Mouse (Mus musculus) lung, embryonic 16.5 days (tissue): ENCODE data around the gene Tenm2. TPM values are rescaled to one million over a fixed set of nuclear protein-coding genes. Genes with fewer than 3 reads are reported as not detected.

Experiments used
- ATAC-seq: fragments of 200-750 bp; cut with Nextera tagmentation; 2 replicates; pipeline ENCODE4 v1.8.0; 2017; ENCODE audit warnings: low read depth, mild to moderate bottlenecking, moderate library complexity
- H3K27ac ChIP-seq: fragments of 300-500 bp; sonication (generic); 2 replicates; pipeline ENCODE4 v1.5.1; 2014; ENCODE audit warnings: mild to moderate bottlenecking, control low read depth, low read length
- H3K27me3 ChIP-seq: fragments of 300-500 bp; sonication (generic); 2 replicates; pipeline ENCODE4 v1.6.1; 2014; ENCODE audit warnings: low read depth, low read length, mixed read lengths; ENCODE audit not compliant: control insufficient read depth, insufficient read depth
- H3K36me3 ChIP-seq: fragments of 300-500 bp; sonication (generic); 2 replicates; pipeline ENCODE4 v1.6.1; 2014; ENCODE audit warnings: low read length; ENCODE audit not compliant: control insufficient read depth, insufficient read depth
- H3K4me1 ChIP-seq: fragments of 300-500 bp; sonication (generic); replicated peaks from 2 replicates; pipeline ENCODE4 v1.6.1; 2014; ENCODE audit warnings: low read length, mixed read lengths; ENCODE audit not compliant: control insufficient read depth, insufficient read depth
- H3K4me2 ChIP-seq: fragments of 300-500 bp; sonication (generic); 2 replicates; pipeline ENCODE4 v1.6.1; 2014; ENCODE audit warnings: low read depth, low read length, control low read depth
- H3K4me3 ChIP-seq: fragments of 300-500 bp; sonication (generic); 2 replicates; pipeline ENCODE4 v1.5.1; 2014; ENCODE audit warnings: mild to moderate bottlenecking, low read length, control low read depth
- H3K9ac ChIP-seq: fragments of 300-500 bp; sonication (generic); 2 replicates; pipeline ENCODE4 v1.6.1; 2014; ENCODE audit warnings: low read length, control low read depth
- H3K9me3 ChIP-seq: fragments of 300-500 bp; sonication (generic); 2 replicates; pipeline ENCODE4 v1.6.1; 2016; ENCODE audit warnings: low read length; ENCODE audit not compliant: control insufficient read depth
- WGBS: fragments of 180-500 bp; shearing (Covaris S2); extraction: QIAGEN DNeasy Blood & Tissue Kit; methylation state at CpG from one replicate; pipeline ENCODE4 v1.1.7; 2014; 5-methylcytosine and 5-hydroxymethylcytosine counted together
- polyA plus RNA-seq: library from polyadenylated mRNA; unstranded; fragments of >200 nt; fragmentation: Nextera tagmentation; extraction: Ambion mirVana; gene quantifications from 2 replicates; pipeline ENCODE4 v1.2.1, GENCODE M21; 2015

Tenm2 gene
- polyA plus RNA-seq, 1 experiment from 2014 or later, result 0.24 TPM

DNA sequence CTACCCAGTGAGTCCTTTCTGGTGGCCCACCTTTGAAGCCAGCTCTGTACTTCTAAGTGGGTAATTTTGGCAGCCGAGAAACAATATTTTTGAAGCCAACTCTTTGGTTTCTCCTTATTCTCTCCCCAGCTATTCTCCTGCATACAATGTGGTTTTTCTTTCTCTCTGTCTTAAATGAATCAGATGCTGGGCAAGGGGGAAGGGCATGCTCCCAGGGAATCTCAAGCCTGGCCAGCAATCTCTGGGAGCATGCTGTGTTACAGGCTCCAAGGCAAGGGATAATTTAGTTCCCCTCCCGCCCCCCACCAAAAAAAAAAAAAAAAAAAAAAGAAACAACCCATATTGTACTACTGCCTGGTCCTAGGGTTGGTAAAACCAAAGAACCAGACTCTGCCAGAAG, 1112.5 kb downstream of the Tenm2 start:
- no peak overlapping the region for H3K4me2 ChIP-seq
- no peaks in the 10 kb centered on the region for H3K4me1 ChIP-seq
- H3K9ac ChIP-seq, result no peak overlapping the region
- H3K36me3 ChIP-seq, result no peaks in the 10 kb centered on the region
- no peak for ATAC-seq
- no peak overlapping the region for H3K4me3 ChIP-seq
- WGBS, result 81% methylated on average over 2 of the region's 2 CpGs
- H3K9me3 ChIP-seq, result no peaks in the 10 kb centered on the region
- no peaks in the 10 kb centered on the region for H3K27me3 ChIP-seq
- H3K27ac ChIP-seq, result no peak overlapping the region

DNA sequence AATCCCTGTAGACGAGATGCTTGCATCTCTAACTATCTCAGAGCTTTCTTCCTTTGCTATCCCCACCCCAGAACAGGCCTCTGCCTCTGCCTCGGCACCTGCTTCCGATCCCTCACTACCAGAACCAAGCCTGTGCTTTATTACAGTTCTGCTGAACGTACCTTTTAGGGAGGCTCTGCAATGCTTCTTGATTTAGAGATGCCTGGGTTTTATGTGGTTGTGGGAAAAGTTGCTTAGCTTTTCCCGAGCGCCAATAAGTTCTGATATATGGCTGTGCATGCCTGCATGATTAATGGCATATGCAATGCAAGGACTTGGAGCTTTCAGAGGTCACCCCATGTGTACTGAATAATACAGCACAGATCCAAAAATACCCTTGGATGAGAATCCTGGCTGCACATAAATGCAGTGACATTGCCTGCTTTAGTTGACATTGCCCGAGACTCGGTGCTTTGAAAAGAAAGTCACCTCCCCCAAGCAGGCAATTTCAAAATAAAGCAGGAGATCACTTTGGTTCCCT, 1114.3 kb downstream of the Tenm2 start:
- H3K27me3 ChIP-seq, result no peaks in the 10 kb centered on the region
- no peak overlapping the region for H3K4me3 ChIP-seq
- no peak overlapping the region for H3K4me2 ChIP-seq
- no peak overlapping the region for H3K9ac ChIP-seq
- no peaks in the 10 kb centered on the region for H3K4me1 ChIP-seq
- no peaks in the 10 kb centered on the region for H3K36me3 ChIP-seq
- ATAC-seq, result no peak
- WGBS, result 70% methylated on average over 8 of the region's 8 CpGs
- H3K9me3 ChIP-seq, result no peaks in the 10 kb centered on the region
- no peak overlapping the region for H3K27ac ChIP-seq

DNA sequence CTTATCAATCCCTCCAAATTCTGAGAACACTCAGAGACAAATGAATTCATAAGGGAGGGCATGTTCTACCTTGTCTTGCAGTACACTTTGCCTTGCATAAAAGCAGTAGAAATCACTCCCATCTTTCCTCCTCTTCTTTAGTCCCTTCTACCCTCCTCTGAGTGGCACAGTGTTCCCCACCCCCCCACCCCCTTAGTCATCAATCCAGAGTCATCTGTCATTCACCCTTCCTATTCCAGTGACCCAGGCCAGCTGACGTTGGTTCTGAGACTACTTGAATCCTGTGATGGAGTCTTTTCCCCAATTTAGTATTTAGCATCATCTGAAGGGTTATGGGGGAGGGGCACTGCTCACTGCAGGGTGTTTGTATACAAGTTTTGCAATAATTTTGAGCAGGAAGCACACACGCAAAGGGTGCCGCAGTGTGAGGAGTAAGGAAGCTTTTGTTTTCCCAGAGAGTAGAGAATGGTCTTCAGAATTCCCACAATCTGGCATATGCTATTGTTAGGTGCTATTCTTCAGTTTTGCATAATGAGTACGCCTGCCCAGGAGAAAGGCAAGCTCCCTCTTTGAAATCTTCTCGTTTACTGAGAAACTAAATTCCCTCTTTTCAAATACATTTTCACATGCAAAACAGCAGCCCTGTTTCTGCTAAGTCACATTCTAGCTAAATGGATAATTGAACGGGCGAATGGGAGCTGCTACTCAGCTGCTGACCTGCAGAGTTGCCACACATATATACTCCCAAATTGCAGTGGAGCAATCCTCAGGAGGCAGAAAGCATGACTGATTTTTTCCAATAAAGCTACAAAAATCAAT, 1115.0 kb downstream of the Tenm2 start:
- WGBS, result 59% methylated on average over 7 of the region's 7 CpGs
- Histone ChIP-seq H3K9me3 (no peaks in the 10 kb centered on the region), H3K36me3 (no peaks in the 10 kb centered on the region), H3K4me1 (no peaks in the 10 kb centered on the region), H3K27ac (no peak overlapping the region), H3K9ac (no peak overlapping the region), H3K4me3 (no peak overlapping the region), H3K27me3 (no peaks in the 10 kb centered on the region), H3K4me2 (no peak overlapping the region)
- ATAC-seq, result no peak

DNA sequence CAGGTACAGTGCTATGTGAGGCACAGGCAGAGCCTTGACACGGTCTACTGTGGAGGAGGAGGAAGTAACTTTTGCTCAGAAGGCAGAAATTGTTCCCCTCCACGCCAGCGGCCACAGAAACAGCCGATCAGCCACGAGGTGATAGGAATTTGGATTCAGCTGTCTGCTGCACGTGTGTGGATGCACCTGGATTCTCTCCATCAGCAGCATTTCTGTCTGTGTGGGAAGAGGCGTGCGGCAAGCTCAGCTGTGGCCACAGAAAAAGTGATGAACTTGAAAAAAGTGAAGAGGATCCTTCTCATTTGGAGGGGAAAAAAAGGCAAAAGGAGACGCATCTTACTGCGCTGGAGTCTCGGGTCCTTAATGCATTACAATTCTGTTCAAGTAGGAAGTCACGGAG, 1122.4 kb downstream of the Tenm2 start:
- no peaks in the 10 kb centered on the region for H3K9me3 ChIP-seq
- no peak overlapping the region for H3K4me3 ChIP-seq
- no peaks in the 10 kb centered on the region for H3K4me1 ChIP-seq
- no peak for ATAC-seq
- H3K4me2 ChIP-seq, result no peak overlapping the region
- H3K27ac ChIP-seq, result no peak overlapping the region
- H3K36me3 ChIP-seq, result no peaks in the 10 kb centered on the region
- WGBS, result 69% methylated on average over 12 of the region's 12 CpGs
- no peaks in the 10 kb centered on the region for H3K27me3 ChIP-seq
- H3K9ac ChIP-seq, result no peak overlapping the region

DNA sequence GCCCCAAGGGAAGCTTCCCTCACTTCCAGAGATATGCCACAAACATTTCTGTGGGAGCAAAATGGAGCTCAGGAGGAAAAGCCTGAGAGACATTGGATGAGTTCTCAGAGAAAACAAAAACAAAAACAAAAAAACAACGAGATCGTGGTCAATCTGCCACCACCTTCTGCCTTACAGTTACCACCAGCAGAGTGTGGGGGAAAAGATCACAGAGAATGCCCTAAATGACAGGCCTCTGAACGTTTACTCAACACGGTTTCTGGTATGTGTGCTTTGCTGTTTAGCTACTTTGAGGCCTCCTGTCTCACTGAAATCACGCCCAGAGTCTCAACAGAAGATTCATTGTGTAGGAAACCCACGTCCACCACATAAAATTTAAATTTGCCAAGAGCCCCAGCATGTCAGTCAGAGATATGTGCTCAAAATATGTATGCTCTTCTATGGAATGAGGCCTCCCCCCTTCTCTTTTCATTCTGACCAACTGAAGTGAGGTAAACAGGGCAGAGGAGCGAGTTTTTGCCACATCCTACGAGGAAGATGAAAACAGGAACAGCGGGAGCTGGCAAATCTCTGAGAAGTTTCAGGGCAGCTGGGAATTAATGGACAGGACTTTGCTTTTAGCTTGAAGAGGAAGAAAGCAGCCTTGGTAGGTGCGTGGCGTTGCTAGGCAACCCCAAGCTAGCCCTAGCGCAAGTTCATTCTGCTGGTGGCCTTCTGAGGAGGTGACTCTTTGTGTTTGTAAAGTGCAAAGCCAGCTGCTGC, 1126.6 kb downstream of the Tenm2 start:
- Histone ChIP-seq H3K4me2 (no peak overlapping the region), H3K9me3 (no peaks in the 10 kb centered on the region), H3K9ac (no peak overlapping the region), H3K4me3 (no peak overlapping the region), H3K27ac (no peak overlapping the region), H3K4me1 (no peaks in the 10 kb centered on the region), H3K36me3 (no peaks in the 10 kb centered on the region), H3K27me3 (no peaks in the 10 kb centered on the region)
- 22% methylated on average over 12 of the region's 12 CpGs for WGBS
- no peak for ATAC-seq

DNA sequence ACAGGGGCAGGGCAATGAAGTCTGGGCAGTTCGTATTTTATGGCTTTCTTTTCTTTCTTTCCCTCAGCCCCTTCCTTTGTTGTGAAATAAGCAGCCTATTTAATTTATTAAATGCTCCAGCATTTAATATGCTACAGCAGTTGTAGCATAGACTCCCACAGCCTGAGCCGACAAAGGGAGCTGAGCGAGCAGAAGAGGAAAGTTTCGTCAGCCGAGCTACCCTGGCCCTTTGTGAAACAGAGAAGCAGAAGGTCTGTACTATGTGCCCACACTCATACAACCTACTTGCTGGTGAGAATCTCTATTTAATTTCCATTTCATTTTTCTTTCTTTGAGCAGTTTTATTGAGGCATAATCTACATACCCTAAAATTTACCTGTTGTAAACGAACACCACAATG, 1127.9 kb downstream of the Tenm2 start:
- Histone ChIP-seq H3K4me1 (no peaks in the 10 kb centered on the region), H3K27me3 (no peaks in the 10 kb centered on the region), H3K9ac (no peak overlapping the region), H3K4me2 (no peak overlapping the region), H3K4me3 (no peak overlapping the region), H3K9me3 (no peaks in the 10 kb centered on the region), H3K36me3 (no peaks in the 10 kb centered on the region), H3K27ac (no peak overlapping the region)
- WGBS, result 81% methylated on average over 6 of the region's 6 CpGs
- no peak for ATAC-seq

DNA sequence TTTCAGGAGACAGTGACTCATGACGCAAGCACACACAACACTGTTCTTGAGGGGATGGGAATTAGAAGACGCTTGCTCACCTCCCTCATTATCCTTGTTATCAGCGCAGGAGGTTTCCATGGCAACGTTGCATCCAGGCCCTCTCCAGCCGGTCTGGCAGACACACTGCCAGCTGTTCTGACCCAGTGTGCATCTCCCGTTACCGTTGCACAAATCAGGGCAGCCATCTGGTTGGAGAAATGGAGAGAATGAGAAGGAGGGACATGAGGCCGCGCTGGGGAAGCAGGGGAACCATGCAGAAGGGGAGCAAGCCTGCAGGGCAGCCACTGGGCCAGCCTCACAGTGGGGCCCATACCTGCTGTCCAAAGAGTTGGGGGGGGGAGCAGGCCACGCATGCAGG, 1129.1 kb downstream of the Tenm2 start:
- Histone ChIP-seq H3K36me3 (no peaks in the 10 kb centered on the region), H3K27me3 (no peaks in the 10 kb centered on the region), H3K4me2 (no peak overlapping the region), H3K27ac (no peak overlapping the region), H3K4me3 (no peak overlapping the region), H3K4me1 (no peaks in the 10 kb centered on the region), H3K9me3 (no peaks in the 10 kb centered on the region), H3K9ac (no peak overlapping the region)
- ATAC-seq, result no peak
- 30% methylated on average over 10 of the region's 10 CpGs for WGBS

DNA sequence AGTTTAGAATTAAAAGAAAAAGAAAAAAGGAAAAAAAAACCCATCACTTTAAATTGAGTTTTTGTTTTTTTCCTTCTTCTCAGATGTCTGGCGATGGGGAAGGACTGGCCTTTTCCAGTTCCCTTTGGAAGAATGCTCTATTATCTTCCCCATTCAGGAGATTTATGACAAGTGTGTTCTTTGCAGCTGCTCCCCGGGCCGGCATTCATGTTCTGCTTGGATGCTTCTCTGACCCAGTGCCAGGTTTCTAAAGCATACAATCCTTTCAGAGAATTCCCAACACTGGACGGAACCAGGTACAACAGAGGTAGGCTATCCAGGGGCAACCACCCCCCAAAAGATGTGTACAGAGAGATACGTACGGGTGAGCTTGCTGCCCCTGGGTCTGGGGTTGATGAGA, 1132.2 kb downstream of the Tenm2 start:
- Histone ChIP-seq H3K4me2 (no peak overlapping the region), H3K27me3 (no peaks in the 10 kb centered on the region), H3K4me1 (no peaks in the 10 kb centered on the region), H3K9ac (no peak overlapping the region), H3K4me3 (no peak overlapping the region), H3K36me3 (no peaks in the 10 kb centered on the region), H3K27ac (no peak overlapping the region), H3K9me3 (no peaks in the 10 kb centered on the region)
- WGBS, result 63% methylated on average over 6 of the region's 6 CpGs
- no peak for ATAC-seq

DNA sequence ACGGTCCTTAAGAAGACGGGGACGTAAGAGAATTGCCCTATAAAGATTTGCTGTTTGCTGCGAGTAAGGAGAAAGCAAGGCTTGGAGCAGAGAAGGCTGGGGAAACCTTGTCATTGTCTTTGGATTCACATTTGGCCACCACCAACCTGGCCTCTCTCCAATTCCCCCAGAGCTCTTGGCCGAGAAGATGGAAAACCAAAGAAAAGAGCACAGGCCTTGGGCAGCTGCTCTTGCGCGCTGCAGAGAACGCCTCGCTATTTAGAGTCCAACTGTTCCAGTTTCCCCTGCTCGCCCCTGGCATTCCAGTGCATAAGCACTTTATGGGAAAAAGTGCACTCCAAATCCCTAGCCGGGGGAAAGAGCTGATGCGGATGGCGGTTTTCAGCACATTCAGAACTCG, 1139.5 kb downstream of the Tenm2 start:
- Histone ChIP-seq H3K36me3 (no peaks in the 10 kb centered on the region), H3K9me3 (no peaks in the 10 kb centered on the region), H3K27me3 (no peaks in the 10 kb centered on the region), H3K27ac (no peak overlapping the region), H3K4me2 (no peak overlapping the region), H3K9ac (no peak overlapping the region), H3K4me3 (no peak overlapping the region), H3K4me1 (no peaks in the 10 kb centered on the region)
- 75% methylated on average over 14 of the region's 14 CpGs for WGBS
- ATAC-seq, result no peak
